Mouse (Mus musculus) small intestine, adult 2 months (tissue): ENCODE results near the gene Dera.

Experiments
- CTCF ChIP-seq: fragments of 200-500 bp; IDR thresholded peaks from 2 replicates; pipeline ENCODE4 v1.5.1; 2012; ENCODE audit warnings: low read depth, mild to moderate bottlenecking, control low read depth, inconsistent platforms, low read length, moderate library complexity, mixed read lengths; ENCODE audit not compliant: insufficient replicate concordance, insufficient read length; ENCODE audit errors: extremely low read depth
- POLR2A ChIP-seq: fragments of 200-500 bp; IDR thresholded peaks from 2 replicates; pipeline ENCODE4 v1.6.1; 2012; ENCODE audit warnings: low read depth, mild to moderate bottlenecking, control low read depth, inconsistent platforms, low read length, moderate library complexity

- TF ChIP-seq CTCF (no peak), POLR2A (no peak)
Observed at GRCm38 (mm10) chr6:137752275-137752655, 2.1 kb upstream of the Dera start.
